Mouse (Mus musculus) B cell, adult 2 months (primary cell): ENCODE measurements at regions not wholly inside any gene's neighbourhood (a gene's known extent, or its start where the extent isn't known, plus 50 kb on each side); places are given as distances from the start of the nearest gene placed in this dataset.
"Not testable (repeated sequence)": the region's sequence is repeated elsewhere in the genome, so short reads cannot be mapped to it uniquely, and the experiment has no call there.

Experiments used
- DNase-seq, 2 experiments: peaks; one replicate each; pipeline ENCODE4 v3.0.0; 2022

DNA sequence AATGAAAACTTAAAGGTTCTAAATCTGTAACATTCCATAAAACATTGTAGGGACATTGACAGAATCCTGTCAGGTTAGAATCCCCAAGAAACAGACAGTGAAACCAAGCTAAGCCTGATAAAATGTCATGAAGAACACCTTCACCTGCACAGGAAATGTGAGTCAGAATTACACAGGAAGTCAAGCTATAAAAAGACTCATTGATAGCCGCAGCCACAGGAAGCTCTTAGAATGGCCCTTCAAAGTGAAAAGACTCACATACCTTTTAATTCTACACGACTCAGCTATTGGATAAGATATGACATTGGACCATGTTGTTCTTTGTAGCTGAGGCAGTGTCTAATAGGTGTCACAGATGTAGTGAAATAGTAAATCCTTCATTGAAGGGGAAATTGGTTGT lies 55.3 kb downstream of the Spin2c start:
- DNase-seq: peak; percentile 7 to 18

DNA sequence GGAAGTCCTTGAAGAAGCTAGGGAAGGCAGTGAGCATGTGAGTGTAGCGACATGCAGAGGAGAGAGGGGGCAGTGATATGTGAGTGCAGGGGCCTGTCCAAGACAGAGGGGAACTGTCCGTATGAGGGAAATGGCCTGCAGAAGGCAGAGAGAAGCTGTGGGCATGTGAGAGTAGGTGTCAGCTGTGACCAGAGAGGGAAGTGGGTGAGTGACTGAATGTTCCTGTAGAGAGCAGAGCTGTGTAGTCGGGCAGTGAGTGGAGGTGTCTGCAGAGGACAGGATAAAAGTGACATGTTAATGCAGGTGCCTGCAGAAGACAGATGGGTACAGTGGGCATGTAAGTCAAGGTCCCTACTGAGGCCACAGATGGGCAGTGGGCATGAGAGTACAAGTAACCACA lies 84.4 kb downstream of the Samt1 start:
- no peak for DNase-seq

DNA sequence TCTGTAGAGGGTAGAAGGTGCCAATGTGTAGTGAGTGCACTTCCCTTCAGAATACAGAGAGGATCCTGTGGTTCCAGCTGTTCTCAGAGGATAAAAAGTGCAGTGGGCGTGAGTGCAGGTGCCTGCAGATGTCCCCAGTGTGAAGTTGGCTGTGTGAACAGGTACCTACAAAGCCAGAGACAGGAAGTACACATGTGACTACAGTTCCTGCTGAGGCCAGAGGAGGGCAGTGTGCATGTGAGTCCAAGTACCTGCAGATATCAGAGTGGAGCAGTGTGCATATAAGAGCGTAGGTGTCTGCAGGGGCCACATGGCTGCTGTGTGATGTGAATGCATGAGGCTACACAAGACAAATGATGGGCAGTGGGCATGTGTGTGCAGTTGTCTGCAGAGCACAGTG lies 79.9 kb downstream of the Samt1 start:
- peak; percentile 50 to 54 for DNase-seq

DNA sequence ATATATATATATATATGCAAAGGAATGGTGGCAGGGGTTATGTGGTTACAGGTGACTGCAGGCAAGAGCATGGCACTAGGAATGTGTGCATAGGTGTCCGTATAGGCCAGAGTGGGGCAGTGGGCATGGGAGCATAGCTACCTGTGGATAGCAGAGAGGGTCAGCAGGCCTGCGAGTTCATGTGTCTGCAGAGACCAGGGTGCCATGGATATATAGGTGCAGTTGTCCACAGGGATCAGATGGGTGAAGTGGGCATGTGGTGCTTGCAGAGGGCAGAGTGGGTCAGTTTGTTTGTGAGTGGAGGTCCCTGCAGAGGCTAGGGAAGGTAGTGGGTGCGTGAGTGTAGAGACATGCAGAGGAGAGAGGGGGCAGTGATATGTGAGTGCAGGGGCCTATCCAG lies 76.3 kb downstream of the Samt1 start:
- DNase-seq: no peak

DNA sequence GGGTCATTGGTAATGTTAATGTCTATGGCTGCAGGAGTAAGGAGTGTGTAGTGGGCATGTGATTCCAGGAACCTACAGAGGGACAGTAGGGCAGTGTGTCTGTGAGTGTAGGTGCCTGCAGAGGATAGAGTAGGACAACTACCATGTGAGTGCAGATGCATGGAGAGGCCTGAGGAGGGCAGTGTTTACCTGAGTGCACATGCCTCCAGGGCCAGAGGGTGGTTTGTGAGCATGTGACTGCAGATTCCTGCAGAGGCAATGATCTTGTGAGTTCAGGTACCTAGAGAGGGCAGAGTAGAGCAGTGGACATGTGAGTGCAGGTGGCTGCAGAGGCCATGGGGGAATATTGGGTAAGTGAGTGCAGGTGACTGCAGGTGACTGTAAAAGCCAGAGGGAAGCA lies 75.1 kb downstream of the Samt1 start:
- DNase-seq: no peak

DNA sequence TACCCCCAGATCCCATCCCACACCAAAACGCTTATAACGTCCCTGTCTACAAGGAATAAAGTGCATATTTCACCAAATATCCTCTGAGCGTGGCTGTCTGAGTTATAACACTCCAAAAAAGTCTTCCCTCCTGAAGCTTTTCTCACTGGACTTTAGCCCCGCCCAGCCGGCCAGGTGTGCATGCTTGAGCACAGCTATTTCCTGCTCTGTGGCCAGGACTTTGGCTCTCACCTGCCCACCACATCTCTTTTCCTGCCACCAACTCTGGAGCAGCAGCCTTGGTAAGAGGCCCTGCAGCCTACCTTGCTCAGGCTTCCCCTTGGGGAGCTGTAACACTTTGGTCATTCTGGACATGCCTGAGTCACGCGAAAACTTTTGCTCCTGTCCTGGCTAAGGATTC lies 72.4 kb downstream of the Samt1 start:
- no peak for DNase-seq

DNA sequence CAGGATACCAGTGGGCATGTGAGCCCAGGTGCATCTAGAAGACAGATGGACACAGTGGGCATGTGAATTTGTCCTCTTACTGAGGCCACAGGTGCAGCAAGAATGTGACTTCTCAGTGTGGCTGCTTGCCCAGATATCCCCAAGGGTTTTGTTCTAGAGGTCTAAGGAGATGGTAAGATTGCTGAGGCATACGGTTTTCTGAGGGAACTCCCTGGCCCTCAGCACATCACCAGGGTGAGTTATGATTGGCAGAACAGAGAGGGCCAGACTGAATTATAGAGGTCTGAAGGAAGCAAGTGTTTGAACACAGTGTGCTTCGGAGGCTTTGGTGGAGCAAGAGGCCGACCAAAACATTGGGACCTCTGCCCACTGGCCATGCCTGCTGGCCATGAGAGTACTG lies 71.3 kb downstream of the Samt1 start:
- DNase-seq: not testable (repeated sequence)
